Mouse (Mus musculus): ENCODE results near the gene Ripor2.

Gene Ripor2

DNA sequence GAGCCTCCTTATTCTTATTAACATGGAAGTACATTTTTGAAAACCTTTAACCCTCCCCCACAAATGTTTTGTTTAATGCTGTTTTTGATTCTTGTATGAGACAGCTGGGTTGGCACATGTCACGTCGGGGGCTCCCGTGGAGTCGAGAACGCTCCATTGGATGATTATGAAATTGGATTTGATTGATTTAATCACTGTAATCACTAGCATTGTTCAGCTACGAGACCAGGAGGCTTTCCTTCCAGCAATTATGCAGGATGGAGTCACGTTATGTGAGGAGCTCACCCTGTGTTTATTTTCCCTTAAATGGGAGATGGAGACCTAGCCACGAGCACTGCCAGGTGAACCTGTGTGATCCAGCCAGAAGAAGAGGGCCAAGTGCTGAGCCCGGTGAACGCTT is at the start of gene Ripor2:
TSS of gene Ripor2 (plus strand) at position 357 of the 400 bp plus-strand sequence.
- CTCF ChIA-PET: no interaction called here

DNA sequence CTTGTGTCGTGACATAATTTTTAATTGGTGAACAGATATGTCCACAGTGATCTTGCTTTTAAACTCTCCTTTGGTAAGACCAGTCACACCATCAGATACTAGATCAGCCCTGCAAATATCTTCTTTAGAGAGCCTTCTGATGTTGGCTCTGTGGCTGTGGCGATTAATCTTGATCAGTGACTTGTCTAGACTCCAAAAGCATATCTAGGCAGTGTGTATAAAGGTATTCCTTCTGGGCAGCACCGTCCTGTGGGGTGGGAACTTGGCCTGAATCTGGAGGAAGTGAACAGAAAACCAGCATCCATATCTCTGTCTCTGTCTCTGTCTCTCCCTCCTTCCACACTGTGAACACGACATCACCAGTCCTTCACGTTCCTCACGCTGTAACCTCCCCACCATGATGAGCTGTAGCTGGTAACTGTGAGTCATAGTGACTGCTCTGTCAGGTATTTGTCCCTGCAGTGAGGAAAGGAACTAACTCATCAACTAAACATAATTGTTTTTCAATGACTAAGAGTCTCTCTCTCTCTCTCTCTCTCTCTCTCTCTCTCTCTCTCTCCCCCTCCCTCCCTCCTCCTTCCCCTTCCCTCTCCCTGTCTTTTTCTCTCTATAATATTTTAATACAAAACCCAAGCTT is 45.3 kb upstream of the Ripor2 start:
- CTCF ChIA-PET: interaction anchor here in 3 of 4 experiments (0.6 to 2.5 kb wide), 3 partner anchors 151 to 586 kb away, joined by 4 to 10 read pairs (median 6); no protein-coding TSS in a partner anchor
- POLR2A ChIA-PET: no interaction called here

More for the DNA sequence above, at the start of gene Ripor2:
- POLR2A ChIA-PET: interaction anchor here in 1 of 4 experiments (0.6 kb wide), 1 partner anchor 9 kb away, joined by 3 read pairs; no protein-coding TSS in a partner anchor

DNA sequence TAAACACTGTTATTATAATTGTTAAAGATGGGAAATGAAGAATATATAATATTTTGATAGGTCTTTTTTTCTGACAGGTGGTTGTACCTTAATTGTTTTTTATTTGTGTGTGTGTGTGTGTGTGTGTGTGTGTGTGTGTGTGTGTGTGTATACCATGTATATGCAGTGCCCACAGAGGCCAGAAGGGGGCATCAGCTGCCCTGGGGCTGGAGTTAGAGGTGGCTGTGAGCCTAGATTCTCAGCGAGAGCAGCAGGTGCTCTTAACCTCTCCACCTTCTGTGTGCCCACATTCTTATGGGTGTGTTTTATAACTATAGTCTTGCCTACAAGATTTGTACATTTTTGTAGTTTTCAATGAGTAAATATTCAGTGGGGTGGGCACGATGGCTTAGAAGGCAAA is 44.0 kb upstream of the Ripor2 start:
- ChIA-PET POLR2A (interaction anchor here in 1 of 4 experiments (0.7 kb wide), 1 partner anchor 798 kb away, joined by 5 read pairs; no protein-coding TSS in a partner anchor), CTCF (interaction anchor here (0.6 to 2.5 kb wide), 9 partner anchors 13 to 246 kb away, joined by 3 to 10 read pairs (median 4); no protein-coding TSS in a partner anchor)

DNA sequence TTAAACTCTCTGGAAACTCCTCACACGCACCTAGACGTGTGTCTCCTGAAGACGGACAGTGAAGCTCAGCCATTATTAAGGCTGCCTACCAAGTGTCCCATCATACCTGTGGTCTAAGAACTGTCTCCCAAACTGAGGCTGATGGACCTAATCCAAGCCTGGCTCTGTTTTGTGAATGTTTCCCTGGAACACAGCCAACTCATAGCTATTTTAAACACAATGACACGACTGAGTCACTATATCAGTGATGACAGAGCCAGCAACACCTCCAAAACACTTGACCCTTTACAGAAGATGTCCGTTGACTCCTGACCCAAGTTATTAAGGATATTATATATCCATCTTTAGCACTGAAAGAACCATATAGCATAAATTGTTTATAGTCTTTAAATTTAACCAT is 43.0 kb upstream of the Ripor2 start:
- ChIA-PET CTCF (interaction anchor here in 2 of 4 experiments (0.7 to 2.5 kb wide), 2 partner anchors 148 kb away, joined by 3 to 10 read pairs; no protein-coding TSS in a partner anchor), POLR2A (no interaction called here)

DNA sequence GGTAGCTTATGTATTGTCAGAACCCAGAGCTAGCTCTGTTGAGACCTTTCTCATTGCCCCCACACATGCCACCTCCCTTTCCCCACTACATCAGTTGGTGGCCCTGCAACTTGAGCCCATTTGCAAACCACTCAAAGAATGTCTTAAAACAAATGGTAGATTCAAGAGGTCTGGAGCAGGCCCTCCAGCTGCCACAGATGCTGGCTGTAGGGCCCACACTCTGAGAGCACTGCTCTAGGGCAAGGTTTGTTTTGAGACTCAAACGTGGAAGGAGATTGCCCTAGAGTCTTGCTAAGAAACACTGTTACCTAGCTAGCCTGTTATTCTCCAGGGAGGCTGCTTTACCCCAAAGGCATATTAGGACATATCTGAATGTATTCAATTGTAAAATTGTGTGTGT is 36.3 kb upstream of the Ripor2 start:
- ChIA-PET POLR2A (no interaction called here), CTCF (interaction anchor here in 1 of 4 experiments (0.6 kb wide), 1 partner anchor 302 kb away, joined by 3 read pairs; no protein-coding TSS in a partner anchor)

DNA sequence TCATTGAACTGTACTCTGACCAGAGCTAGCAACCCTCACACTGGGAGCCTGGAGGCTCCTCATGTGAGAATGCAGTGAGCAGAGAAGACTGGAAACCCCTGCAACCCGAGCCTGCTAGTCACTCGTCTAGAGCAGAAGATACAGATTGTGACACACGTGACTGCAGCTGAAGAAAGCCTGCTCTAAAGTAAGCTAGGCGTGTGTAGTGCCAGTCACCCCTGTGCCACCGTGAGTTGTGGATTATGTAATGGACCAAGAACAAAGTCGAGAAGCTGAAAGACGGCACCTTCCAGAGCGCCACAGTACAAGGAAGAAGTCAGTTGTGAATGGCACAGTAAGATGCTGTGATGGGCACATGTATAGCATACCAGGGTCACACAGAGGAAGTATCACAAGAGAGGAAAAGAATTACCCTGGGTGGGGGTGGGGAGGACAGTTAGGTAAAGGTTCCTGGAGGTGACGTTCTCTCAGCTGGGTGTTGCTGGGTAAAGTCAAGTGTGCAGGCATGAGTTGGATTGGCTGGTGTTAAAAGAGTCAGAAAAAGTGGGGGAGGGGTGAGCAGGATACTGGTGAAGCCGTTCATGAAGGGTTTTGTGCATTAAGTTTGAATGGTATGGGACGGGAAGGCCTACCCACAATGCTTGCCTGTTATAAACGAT is 35.1 kb upstream of the Ripor2 start:
- ChIA-PET POLR2A (no interaction called here), CTCF (no interaction called here)

DNA sequence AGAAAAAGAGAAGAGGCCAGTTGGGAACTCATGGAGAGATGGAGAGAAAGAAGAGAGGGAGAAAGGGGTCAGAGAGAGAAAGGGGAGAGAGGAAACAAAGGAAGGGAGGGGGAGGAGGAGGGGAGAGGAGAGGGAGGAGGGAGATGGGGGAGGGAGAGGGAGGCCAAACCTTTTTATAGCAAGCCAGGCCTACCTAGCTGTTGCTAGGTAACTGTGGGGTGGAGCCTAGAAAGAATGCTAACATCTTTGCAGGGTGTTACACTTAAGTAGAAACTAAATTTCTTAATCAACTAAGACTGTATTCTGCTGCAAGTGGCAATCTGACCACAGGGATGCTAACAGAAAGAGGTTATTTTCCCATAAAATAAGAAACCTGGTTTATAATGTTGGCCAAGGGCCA is 33.1 kb upstream of the Ripor2 start:
- ChIA-PET CTCF (no interaction called here), POLR2A (no interaction called here)

DNA sequence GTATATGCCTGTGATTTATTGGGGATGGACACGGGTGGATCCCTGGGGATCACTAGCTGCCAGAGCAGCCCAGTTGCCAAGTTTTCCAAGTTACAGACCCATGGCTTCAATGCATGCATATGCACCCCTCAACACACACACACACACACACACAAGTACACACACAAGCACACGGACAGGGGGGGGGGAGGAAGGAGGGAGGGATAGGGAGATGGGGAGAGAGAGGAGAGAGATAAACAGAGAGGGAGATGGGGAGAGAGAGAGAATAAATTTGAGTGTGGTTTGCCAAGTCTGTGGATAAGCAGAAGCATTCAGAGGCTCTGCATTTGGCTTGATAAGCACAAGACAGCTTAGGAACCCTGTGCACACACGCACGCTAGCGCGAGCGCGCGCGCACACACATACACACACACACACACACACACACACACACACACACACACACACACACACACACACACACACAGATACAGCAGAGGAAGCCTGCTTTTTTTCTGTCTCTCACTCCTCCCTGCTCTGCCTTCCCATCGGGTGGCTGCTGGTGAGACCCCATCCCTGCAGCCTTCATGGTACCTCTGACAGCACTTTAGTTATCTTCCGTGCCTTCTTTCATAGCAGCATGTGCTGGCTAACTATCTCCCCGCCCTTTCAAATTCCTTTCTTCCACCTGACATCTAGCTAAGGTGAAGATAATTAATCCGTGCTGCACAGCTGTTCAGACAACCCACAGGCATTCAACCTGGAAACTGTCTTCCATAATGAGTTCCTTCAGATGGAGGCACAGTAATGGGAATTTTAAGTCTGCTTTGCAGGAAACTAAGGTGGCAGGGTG is 30.7 kb upstream of the Ripor2 start:
- ChIA-PET POLR2A (interaction anchor here in 1 of 4 experiments (0.6 to 0.7 kb wide), 2 partner anchors 10 to 790 kb away, joined by 3 to 10 read pairs; partner anchors contain the start of gene Hist1h4a), CTCF (interaction anchor here in 3 of 4 experiments (0.7 to 0.9 kb wide), 3 partner anchors 14 to 460 kb away, joined by 3 to 6 read pairs (median 3); no protein-coding TSS in a partner anchor)

DNA sequence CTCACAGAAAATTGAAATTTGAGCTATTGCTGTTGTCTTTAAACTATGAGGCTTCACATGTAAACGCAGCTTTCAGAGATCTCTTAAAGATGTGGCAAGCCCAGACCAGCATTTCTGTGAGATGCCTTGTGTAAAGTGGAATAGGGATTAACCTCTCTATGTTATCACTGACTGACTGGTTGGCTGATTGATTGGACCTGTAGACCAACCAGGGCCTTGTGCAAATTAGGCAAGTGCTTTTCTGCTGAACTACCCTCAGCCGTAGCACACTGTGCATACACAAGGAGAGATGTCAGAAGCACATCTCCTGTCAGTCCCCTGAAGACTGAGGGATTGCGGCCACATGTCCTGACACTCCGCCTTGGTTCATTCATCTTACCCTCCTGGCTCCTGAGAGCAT is 29.9 kb upstream of the Ripor2 start:
- CTCF ChIA-PET: no interaction called here
- POLR2A ChIA-PET: interaction anchor here in 1 of 4 experiments (1.1 kb wide), 1 partner anchor 209 kb away, joined by 3 read pairs; the partner anchor contains the start of gene Gmnn

DNA sequence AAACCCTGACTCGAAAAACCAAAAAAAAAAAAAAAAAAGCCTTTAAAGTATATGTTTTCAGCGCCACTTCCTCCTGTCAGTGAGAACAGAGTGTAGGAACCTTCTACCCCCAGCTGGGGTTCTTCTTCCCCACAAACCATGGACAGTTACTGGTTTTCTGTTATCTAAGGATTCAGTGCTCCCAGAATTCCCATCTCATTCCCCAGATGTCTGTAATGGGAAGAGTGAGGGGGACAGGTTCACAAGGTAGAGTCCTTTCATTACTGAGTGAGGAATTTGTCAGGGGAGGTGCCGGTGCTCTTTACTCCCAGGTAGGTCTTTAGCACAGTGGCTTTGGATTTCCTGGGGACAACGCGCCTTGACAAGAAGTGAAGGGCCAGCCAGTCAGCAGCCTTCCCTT is 20.6 kb upstream of the Ripor2 start:
- ChIA-PET POLR2A (interaction anchor here in 2 of 4 experiments (0.6 to 0.7 kb wide), 2 partner anchors 10 to 255 kb away, joined by 4 to 10 read pairs; no protein-coding TSS in a partner anchor), CTCF (interaction anchor here in 1 of 4 experiments (1.9 kb wide), 1 partner anchor 126 kb away, joined by 6 read pairs; no protein-coding TSS in a partner anchor)

DNA sequence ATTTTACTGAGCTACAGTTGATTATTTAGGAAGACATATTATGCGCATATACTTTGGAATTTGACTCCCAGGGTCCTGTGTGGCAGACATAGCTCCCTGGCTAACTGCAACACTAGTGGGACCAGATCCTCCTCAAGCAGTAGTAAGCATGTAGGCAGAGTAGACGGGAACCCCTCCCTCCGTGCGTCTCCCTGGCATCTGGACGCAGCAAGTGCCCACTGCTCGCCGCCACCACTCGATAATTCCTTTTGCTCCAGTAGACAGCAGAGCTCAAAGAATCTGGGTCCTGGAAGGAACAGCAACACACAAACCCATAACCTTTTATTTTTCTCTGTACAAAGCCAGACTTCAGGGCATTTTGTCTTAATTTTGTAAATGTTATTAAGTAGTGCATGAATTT is 17.3 kb upstream of the Ripor2 start:
- CTCF ChIA-PET: no interaction called here
- POLR2A ChIA-PET: interaction anchor here in 2 of 4 experiments (0.7 to 0.8 kb wide), 2 partner anchors 32 to 149 kb away, joined by 3 to 5 read pairs; no protein-coding TSS in a partner anchor

DNA sequence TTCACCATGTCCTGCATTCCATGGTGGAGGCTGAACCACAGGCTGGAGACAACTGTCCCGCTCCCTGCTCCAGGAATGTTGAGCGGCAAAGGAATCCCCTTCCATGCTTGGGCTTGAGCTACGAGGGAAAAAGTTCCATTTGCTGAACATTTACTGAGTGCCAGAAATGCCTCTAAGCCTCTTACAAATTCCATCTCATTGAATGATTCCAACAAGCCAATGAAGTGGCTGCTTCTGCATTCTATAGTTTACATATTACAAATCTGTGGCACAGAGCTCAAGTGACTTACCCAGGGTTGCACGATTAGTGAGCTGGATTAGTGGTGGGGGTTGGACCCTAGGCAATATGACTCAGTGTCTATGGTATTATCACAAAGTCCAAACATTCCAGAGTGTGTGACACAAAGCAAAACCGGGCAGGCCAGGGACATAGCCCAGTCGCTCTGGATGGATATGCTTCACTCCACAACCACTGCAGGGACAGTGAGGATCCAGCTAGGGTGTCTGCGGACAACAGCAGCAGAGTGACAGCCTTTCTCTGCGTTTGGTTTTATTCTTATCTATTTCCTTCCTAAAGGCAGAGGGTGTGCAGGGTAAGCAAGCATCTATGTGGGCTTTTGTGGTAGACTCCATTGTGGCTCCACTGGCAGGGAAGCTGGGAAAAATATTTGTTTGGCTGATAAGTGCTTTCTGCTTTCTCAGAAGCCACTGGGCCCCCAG is 16.6 kb upstream of the Ripor2 start:
- ChIA-PET CTCF (interaction anchor here in 2 of 4 experiments (0.6 kb wide), 2 partner anchors 11 to 300 kb away, joined by 4 read pairs; no protein-coding TSS in a partner anchor), POLR2A (interaction anchor here in 3 of 4 experiments (0.6 to 1.3 kb wide), 6 partner anchors 31 to 154 kb away, joined by 3 to 5 read pairs (median 4); no protein-coding TSS in a partner anchor)

DNA sequence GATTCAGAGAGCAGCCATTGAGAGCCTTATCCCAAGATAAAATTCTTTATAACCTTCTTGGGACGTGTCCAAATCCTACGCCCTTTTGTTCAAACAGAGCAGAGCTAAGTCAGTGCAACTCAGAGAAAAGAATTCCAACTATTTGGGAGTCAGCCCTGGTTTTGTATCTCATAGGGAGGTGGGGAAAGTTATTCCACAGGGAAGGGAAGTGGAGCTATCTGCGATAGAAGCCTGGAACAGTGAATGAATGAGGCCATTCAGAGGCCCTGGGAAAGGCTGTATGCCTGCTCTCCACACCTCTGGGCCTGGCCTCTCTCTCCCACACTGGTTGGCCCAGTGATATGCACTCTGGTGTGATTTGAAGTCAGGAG is 16.1 kb upstream of the Ripor2 start:
- POLR2A ChIA-PET: interaction anchor here in 2 of 4 experiments (1.2 to 1.3 kb wide), 2 partner anchors 38 to 73 kb away, joined by 4 read pairs; no protein-coding TSS in a partner anchor

DNA sequence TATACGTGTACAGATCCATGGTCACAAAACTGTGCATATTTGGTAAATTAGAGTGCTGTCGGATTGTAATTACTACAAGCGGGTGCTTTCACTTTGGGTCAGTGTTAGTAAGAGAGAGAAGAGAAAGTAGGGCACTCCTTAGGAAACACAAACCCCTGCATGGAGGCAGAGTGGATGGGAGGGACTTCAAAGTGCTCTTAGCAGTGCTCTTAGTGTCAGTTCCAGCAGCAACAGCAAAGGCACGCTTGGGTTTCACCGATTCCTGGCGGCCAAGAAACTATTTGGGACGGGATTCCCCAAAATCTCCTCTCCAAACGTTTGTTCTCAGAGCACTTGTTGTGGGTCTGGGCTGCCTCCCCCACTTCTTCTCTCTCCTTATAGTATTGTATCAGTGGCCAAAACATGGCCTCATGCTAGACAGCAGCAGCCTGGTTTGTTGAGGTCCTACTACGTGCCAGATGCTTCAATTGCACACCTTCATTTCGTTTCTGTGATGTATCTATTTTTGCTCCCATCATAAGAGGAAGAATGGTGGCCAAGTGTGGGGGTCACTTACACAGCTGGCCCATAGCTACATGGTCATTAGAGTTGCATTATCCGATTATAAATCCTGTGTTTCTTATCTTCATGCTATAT is 14.7 kb upstream of the Ripor2 start:
- CTCF ChIA-PET: no interaction called here

More for the DNA sequence above, 16.1 kb upstream of the Ripor2 start:
- CTCF ChIA-PET: interaction anchor here in 3 of 4 experiments (0.6 to 0.7 kb wide), 3 partner anchors 10 to 1585 kb away, joined by 3 to 4 read pairs (median 4); no protein-coding TSS in a partner anchor

DNA sequence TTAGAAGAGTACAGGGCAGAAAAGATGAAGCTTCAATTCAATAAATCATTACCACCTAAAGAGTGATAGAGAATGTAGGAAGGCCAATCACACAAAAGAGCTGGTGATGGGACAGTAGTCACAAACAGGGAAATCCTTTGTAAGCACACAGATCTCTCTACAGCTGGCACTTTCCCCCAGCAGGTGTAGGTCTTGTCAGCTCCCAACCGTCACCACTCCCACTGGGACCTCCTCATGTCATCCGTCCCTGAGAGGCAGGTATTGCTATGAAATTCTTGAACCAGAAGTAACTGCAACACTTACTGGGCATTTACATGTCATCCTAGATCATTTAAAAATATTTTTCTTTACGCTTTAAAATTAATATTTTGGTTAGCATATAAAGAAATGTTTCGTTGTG is 12.9 kb upstream of the Ripor2 start:
- ChIA-PET CTCF (no interaction called here), POLR2A (no interaction called here)

More for the DNA sequence above, 14.7 kb upstream of the Ripor2 start:
- POLR2A ChIA-PET: interaction anchor here in 1 of 4 experiments (1.0 kb wide), 1 partner anchor 52 kb away, joined by 3 read pairs; no protein-coding TSS in a partner anchor

DNA sequence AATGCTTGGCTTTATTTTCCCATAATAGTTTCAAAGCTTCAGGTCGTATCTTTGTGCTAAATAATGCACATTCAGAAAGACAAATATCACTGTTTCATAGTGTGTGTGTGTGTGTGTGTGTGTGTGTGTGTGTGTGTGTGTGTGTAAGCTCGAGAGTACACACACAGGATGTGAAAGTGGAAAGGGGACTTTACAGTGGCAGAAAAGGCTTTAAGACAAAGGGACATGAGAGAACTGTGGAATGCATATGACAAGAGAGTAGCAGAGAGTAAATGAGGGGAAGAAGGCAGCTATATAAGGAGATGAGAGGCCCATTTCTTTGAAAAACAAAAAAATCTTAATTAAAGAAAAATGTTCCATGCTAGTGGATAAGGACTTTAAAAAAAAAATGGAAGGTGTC is 11.3 kb upstream of the Ripor2 start:
- CTCF ChIA-PET: interaction anchor here in 2 of 4 experiments (0.5 to 0.7 kb wide), 3 partner anchors 10 to 495 kb away, joined by 3 to 8 read pairs (median 4); no protein-coding TSS in a partner anchor
- POLR2A ChIA-PET: interaction anchor here in 1 of 4 experiments (0.6 to 1.4 kb wide), 2 partner anchors 19 to 289 kb away, joined by 3 to 4 read pairs; no protein-coding TSS in a partner anchor

DNA sequence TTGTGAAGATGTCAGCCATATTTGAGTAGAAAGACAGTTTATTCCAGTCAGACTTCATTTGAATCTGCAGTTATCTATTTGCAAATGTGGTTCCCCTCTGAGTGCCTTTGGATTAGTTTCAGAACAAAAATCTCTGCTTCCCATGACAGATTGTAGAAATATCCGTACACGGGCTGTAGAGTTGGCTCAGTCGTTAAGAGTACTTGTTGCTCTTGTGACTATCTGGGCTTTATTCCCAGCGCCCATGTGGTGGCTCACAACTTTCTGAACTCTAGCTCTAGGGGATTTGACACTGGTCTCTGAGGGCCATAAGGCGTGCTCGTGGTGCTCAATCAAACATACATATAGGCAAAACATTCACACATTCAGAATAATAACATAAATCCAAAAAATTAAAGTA is 10.1 kb upstream of the Ripor2 start:
- ChIA-PET POLR2A (no interaction called here), CTCF (no interaction called here)

DNA sequence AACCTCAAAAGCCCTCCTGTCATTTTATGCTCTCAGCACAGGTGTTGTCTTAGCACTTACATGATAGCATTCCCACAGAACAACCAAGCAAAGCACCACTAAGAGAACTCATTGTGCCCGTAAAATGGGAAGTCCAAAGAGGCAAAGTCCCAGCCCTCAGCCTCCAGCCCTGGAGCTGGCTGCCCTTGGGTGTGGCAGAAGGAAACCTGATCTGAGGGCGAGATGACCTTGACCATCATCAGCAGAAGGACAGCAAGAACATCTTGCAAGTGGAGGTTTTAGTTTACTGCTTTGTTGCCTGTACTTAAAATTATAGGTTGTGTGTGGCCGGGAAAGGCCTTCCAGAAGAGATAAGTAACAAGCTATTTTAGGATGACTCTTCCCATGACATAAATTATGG is 6.9 kb upstream of the Ripor2 start:
- ChIA-PET CTCF (no interaction called here), POLR2A (no interaction called here)
